Mouse (Mus musculus): ENCODE measurements at regions not wholly inside any gene's neighbourhood (a gene's known extent, or its start where the extent isn't known, plus 50 kb on each side); places are given as distances from the start of the nearest gene placed in this dataset.

DNA sequence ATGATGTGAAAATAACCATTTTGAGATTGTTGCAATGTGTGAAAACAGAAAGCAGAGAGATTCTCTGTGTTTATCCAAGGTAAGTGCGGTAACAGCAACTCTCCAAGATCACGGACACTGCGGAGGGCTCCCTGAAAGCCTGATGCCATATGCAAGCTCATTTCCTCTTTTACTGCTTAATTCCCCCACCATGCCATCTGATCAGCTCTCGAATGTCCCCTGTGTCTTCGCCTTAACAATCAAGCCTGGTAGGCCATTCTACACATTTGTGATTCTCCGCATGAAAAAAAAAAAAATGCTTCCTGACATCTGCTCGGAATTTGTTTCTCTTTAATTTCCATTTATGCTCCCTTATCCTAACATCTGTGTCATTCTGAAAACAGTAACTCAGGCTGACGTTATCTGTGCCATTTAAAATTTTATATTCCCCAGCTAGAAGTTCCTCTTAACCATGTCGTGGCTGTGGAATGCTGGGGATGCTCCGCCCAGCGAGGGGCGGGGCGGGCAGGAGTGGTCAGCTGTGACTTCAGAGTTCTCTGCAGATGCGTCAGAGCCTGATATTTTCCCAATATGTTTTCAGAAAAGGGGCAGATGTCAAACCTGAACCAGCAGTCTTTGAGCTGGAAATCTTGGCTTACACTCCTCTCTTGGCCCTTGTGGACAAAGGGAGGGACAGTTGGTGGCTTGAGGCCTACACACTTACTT, 144.5 kb upstream of the Tox3 start:
- Histone ChIP-seq H3K27me3 (ENCODE audit: control insufficient read depth, insufficient read depth, low read length) (no peaks in the 10 kb centered on the region), H3K4me1 (ENCODE audit: control insufficient read depth, insufficient read depth, low read length) (peaks cover 14% of the 10 kb centered on the region), H3K4me3 (ENCODE audit: control insufficient read depth, low read depth, low read length) (peak overlapping the region; percentile 76), H3K27ac (ENCODE audit: control insufficient read depth, insufficient read depth, low read depth, low read length) (peak overlapping the region; percentile 62; the same call in 1 of the 2 replicates), H3K36me3 (ENCODE audit: control insufficient read depth, insufficient read depth, low read length) (no peaks in the 10 kb centered on the region)
- TF ChIP-seq CTCF (IDR thresholded peaks at IDR 0.05; ENCODE audit: control insufficient read depth, insufficient read depth, insufficient replicate concordance, low read depth, low read length): no peak
- TF ChIP-seq POLR2A (IDR thresholded peaks at IDR 0.05; ENCODE audit: control insufficient read depth, low read depth, low read length): no peak

DNA sequence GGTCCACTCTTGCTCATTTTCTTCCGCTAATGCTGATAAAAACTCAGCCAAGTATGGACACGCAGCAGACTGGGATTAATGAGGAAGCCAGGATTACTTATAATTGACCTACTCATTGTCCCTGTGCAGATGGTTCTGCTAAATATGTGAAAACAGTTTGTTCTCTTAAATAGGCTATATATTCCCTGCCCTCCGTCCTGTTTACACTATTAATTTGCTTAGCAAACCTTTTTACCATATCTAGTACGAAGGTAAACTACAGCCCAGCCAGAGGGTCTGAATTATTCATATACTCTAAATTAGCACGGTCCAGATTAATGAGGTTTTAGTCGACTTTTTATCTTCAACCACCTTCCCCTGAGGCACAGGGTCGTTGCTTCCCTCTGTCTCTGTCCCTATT, 143.5 kb upstream of the Tox3 start:
- H3K4me3 ChIP-seq (ENCODE audit: control insufficient read depth, low read depth, low read length): peak overlapping the region; percentile 75
- TF ChIP-seq CTCF (IDR thresholded peaks at IDR 0.05; ENCODE audit: control insufficient read depth, insufficient read depth, insufficient replicate concordance, low read depth, low read length) (no peak), POLR2A (IDR thresholded peaks at IDR 0.05; ENCODE audit: control insufficient read depth, low read depth, low read length) (no peak)
- peaks cover 11% of the 10 kb centered on the region for H3K4me1 ChIP-seq (ENCODE audit: control insufficient read depth, insufficient read depth, low read length)
- no peaks in the 10 kb centered on the region for H3K27me3 ChIP-seq (ENCODE audit: control insufficient read depth, insufficient read depth, low read length)
- no peak overlapping the region for H3K27ac ChIP-seq (ENCODE audit: control insufficient read depth, insufficient read depth, low read depth, low read length)
- H3K36me3 ChIP-seq (ENCODE audit: control insufficient read depth, insufficient read depth, low read length): no peaks in the 10 kb centered on the region

DNA sequence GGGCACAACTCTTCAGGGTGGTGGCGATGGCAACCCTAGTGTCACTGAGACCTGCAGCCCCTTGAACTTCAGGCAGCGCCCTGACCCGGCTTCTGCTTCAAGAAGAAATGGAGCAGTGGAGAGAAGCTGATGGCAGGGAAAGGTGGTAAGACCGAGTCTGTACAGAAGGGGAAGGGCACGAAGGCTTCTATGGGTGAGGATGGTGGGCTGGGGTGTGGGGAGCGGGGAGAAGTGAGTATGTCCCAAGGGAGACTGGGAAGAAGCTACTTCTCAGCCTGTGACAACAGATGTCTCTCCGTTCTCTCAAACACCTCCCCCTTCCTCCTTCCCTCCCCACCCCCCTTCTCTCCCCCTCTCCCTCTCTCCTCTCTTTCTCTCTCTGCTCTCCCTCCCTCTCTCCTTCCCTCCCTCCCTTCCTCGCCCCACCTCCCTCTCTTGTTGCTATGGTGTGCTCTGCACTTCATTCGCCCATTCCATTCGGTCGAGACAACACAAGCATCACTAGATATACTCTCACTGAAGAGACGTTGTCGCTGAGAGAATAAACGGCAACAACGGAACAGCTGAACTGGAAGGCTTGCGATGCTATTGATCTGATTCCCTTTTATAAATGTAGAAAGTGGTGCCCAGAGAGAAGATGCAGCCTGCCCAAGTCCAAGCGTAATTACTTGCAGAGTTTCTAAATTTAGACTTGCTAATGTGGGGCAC, 142.7 kb upstream of the Tox3 start:
- H3K27me3 ChIP-seq (ENCODE audit: control insufficient read depth, insufficient read depth, low read length): no peaks in the 10 kb centered on the region
- peaks cover 9% of the 10 kb centered on the region for H3K4me1 ChIP-seq (ENCODE audit: control insufficient read depth, insufficient read depth, low read length)
- H3K36me3 ChIP-seq (ENCODE audit: control insufficient read depth, insufficient read depth, low read length): no peaks in the 10 kb centered on the region
- no peak overlapping the region for H3K27ac ChIP-seq (ENCODE audit: control insufficient read depth, insufficient read depth, low read depth, low read length)
- peak overlapping the region; percentile 80 for H3K4me3 ChIP-seq (ENCODE audit: control insufficient read depth, low read depth, low read length)
- TF ChIP-seq POLR2A (IDR thresholded peaks at IDR 0.05; ENCODE audit: control insufficient read depth, low read depth, low read length) (peak; percentile 30; the same call in 1 of the 2 replicates), CTCF (IDR thresholded peaks at IDR 0.05; ENCODE audit: control insufficient read depth, insufficient read depth, insufficient replicate concordance, low read depth, low read length) (no peak)

DNA sequence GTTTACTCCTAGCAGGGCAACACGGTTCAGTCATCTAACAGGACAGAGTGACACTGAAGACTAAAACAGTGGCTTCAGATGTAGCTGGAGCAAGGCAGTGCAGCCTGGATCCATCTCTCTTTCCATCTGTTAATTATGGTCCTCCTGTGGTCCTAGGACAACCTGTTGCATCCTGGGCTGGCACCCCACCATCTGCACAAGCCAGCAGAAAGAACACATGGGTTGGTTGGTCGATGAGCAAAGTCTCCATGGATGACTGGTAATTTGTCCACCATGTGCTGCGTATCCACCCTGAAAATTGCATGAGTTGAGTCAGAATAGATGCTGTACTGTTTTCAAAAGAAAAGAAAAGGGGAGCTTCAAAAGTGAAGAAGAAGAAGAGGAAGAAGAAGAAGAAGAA, 138.4 kb upstream of the Tox3 start:
- TF ChIP-seq POLR2A (IDR thresholded peaks at IDR 0.05; ENCODE audit: control insufficient read depth, low read depth, low read length) (no peak), CTCF (IDR thresholded peaks at IDR 0.05; ENCODE audit: control insufficient read depth, insufficient read depth, insufficient replicate concordance, low read depth, low read length) (no peak)
- no peaks in the 10 kb centered on the region for H3K27me3 ChIP-seq (ENCODE audit: control insufficient read depth, insufficient read depth, low read length)
- H3K27ac ChIP-seq (ENCODE audit: control insufficient read depth, insufficient read depth, low read depth, low read length): no peak overlapping the region
- no peak overlapping the region for H3K4me3 ChIP-seq (ENCODE audit: control insufficient read depth, low read depth, low read length)
- no peaks in the 10 kb centered on the region for H3K36me3 ChIP-seq (ENCODE audit: control insufficient read depth, insufficient read depth, low read length)
- H3K4me1 ChIP-seq (ENCODE audit: control insufficient read depth, insufficient read depth, low read length): peaks cover 9% of the 10 kb centered on the region

DNA sequence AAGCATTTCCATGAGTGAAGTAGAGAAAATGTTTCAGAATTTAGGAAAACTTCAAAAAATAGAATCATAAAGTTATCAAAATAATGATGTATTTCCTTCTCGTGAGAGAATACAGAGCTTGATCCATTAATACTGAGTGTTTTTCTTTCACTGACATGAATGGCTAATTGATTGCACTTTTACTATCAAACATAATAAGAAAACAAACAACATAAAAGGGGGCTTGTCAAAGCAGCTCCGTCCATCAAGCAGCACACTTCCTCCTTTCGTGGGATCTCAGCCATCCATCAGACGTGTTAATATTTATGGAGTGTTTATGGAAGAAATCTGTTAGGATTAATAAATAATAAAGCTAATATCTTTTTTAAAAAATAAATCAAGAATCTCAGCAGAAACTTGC, 130.0 kb upstream of the Tox3 start:
- Histone ChIP-seq H3K27me3 (ENCODE audit: control insufficient read depth, insufficient read depth, low read length) (no peaks in the 10 kb centered on the region), H3K4me3 (ENCODE audit: control insufficient read depth, low read depth, low read length) (no peak overlapping the region), H3K36me3 (ENCODE audit: control insufficient read depth, insufficient read depth, low read length) (no peaks in the 10 kb centered on the region), H3K27ac (ENCODE audit: control insufficient read depth, insufficient read depth, low read depth, low read length) (no peak overlapping the region), H3K4me1 (ENCODE audit: control insufficient read depth, insufficient read depth, low read length) (no peaks in the 10 kb centered on the region)
- no peak for TF ChIP-seq CTCF (IDR thresholded peaks at IDR 0.05; ENCODE audit: control insufficient read depth, insufficient read depth, insufficient replicate concordance, low read depth, low read length)
- TF ChIP-seq POLR2A (IDR thresholded peaks at IDR 0.05; ENCODE audit: control insufficient read depth, low read depth, low read length): no peak

DNA sequence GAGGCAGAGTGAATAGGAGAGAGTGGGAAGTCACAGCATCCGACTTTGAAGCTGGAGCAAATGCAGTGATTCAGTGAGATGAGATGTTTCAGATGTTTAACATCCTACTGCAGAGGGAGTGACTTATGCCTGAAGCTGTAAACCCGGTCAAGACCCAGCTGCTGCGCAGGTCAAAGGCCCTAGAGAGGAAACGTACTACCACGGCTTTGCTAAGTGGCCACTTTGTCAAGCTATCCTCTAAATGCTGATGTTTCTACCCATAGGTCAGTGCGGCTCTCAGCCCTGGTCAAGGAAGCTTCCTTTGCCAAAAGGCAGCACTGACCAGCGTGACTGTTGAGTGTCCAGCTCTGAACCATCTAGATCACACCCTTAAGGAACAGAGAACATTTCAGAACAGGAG, 125.9 kb upstream of the Tox3 start:
- Histone ChIP-seq H3K36me3 (ENCODE audit: control insufficient read depth, insufficient read depth, low read length) (no peaks in the 10 kb centered on the region), H3K27me3 (ENCODE audit: control insufficient read depth, insufficient read depth, low read length) (no peaks in the 10 kb centered on the region), H3K27ac (ENCODE audit: control insufficient read depth, insufficient read depth, low read depth, low read length) (no peak overlapping the region), H3K4me1 (ENCODE audit: control insufficient read depth, insufficient read depth, low read length) (no peaks in the 10 kb centered on the region), H3K4me3 (ENCODE audit: control insufficient read depth, low read depth, low read length) (no peak overlapping the region)
- TF ChIP-seq CTCF (IDR thresholded peaks at IDR 0.05; ENCODE audit: control insufficient read depth, insufficient read depth, insufficient replicate concordance, low read depth, low read length) (no peak), POLR2A (IDR thresholded peaks at IDR 0.05; ENCODE audit: control insufficient read depth, low read depth, low read length) (no peak)

DNA sequence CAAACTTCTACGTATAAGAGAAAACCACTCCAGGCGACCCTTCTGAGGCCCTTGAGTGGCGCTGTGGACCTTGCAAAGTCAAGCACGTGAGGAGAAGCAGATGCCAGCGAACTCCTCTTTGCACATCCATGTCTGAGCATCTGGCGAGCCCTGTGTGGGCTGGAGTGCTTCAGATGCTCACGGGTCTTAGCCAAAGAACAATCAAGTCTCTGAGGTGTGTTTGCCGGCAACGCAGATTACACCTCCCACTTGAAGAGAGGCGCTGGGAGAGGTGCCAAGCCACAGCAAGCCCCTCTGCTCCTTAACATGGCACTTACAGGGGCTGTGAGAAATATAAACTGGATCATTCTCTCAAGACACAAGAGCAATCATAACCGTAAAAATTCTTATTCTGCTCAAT, 122.7 kb upstream of the Tox3 start:
- Histone ChIP-seq H3K27me3 (ENCODE audit: control insufficient read depth, insufficient read depth, low read length) (no peaks in the 10 kb centered on the region), H3K4me1 (ENCODE audit: control insufficient read depth, insufficient read depth, low read length) (no peaks in the 10 kb centered on the region)
- no peak for TF ChIP-seq CTCF (IDR thresholded peaks at IDR 0.05; ENCODE audit: control insufficient read depth, insufficient read depth, insufficient replicate concordance, low read depth, low read length)
- no peak for TF ChIP-seq POLR2A (IDR thresholded peaks at IDR 0.05; ENCODE audit: control insufficient read depth, low read depth, low read length)

More for the DNA sequence above, 122.7 kb upstream of the Tox3 start:
- H3K27ac ChIP-seq (ENCODE audit: control insufficient read depth, insufficient read depth, low read depth, low read length): no peak overlapping the region
- no peak overlapping the region for H3K4me3 ChIP-seq (ENCODE audit: control insufficient read depth, low read depth, low read length)
- no peaks in the 10 kb centered on the region for H3K36me3 ChIP-seq (ENCODE audit: control insufficient read depth, insufficient read depth, low read length)
